Mouse (Mus musculus) MEL (cell line): ENCODE results near the gene Igfbp3. TPM values are rescaled to one million over a fixed set of nuclear protein-coding genes. Genes with fewer than 3 reads are reported as not detected.

Experiments used
- DNase-seq: peaks from one replicate; pipeline ENCODE4 v3.0.0; 2011; ENCODE audit warnings: low read depth, low spot score
- H3K27ac ChIP-seq: 2 replicates; pipeline ENCODE4 v1.5.1; 2012; ENCODE audit warnings: low read depth, mild to moderate bottlenecking, control low read depth, low read length, moderate library complexity; ENCODE audit not compliant: control insufficient read depth
- H3K27me3 ChIP-seq, 2 experiments: fragments of 150-350 bp in 1 of 2; sonication (generic) in 1 of 2; 2 replicates each; pipeline ENCODE4 v1.6.1; 2012; ENCODE audit warnings: low read length in 2 of 2, mild to moderate bottlenecking in 2 of 2, improper control_type of control experiment in 1 of 2, moderate library complexity in 1 of 2; ENCODE audit not compliant: insufficient read depth in 2 of 2, control insufficient read depth in 1 of 2
- H3K36me3 ChIP-seq, 2 experiments: 2 replicates each; pipeline ENCODE4 v1.6.1; 2012 to 2014; ENCODE audit warnings: low read length in 2 of 2, improper control_type of control experiment in 1 of 2, inconsistent platforms in 1 of 2, mild to moderate bottlenecking in 1 of 2; ENCODE audit not compliant: insufficient read depth in 2 of 2, control insufficient read depth in 1 of 2
- H3K4me1 ChIP-seq, 2 experiments: fragments of 150-350 bp in 1 of 2; sonication (generic) in 1 of 2; 2 replicates each; pipeline ENCODE4 v1.6.1; 2012; ENCODE audit warnings: low read length in 2 of 2, improper control_type of control experiment in 1 of 2, mild to moderate bottlenecking in 1 of 2; ENCODE audit not compliant: insufficient read depth in 2 of 2, control insufficient read depth in 1 of 2
- H3K4me3 ChIP-seq, 2 experiments: fragments of 150-350 bp in 1 of 2; sonication (generic) in 1 of 2; 2 replicates each; pipeline ENCODE4 v1.5.1; 2012; ENCODE audit warnings: low read depth in 2 of 2, low read length in 2 of 2, mild to moderate bottlenecking in 2 of 2, moderate library complexity in 2 of 2, control low read depth in 1 of 2, improper control_type of control experiment in 1 of 2; ENCODE audit not compliant: control insufficient read depth in 1 of 2, insufficient read depth in 1 of 2
- H3K79me2 ChIP-seq: 2 replicates; pipeline ENCODE4 v1.6.1; 2012; ENCODE audit warnings: mild to moderate bottlenecking, low read length, moderate library complexity; ENCODE audit not compliant: control insufficient read depth, poor library complexity, insufficient read depth
- H3K9ac ChIP-seq: 2 replicates; pipeline ENCODE4 v1.6.1; 2012; ENCODE audit warnings: low read depth, mild to moderate bottlenecking, control low read depth, low read length, moderate library complexity; ENCODE audit not compliant: control insufficient read depth, poor library complexity, severe bottlenecking
- H3K9me3 ChIP-seq: fragments of 150-350 bp; sonication (generic); replicated peaks from 2 replicates; pipeline ENCODE4 v1.6.1; 2012; ENCODE audit warnings: mild to moderate bottlenecking, low read length, improper control_type of control experiment, moderate library complexity; ENCODE audit not compliant: insufficient read depth
- BHLHE40 ChIP-seq: IDR thresholded peaks from 2 replicates; pipeline ENCODE4 v1.6.1; 2012; ENCODE audit warnings: low read depth, mild to moderate bottlenecking, inconsistent platforms, low read length, improper control_type of control experiment, borderline replicate concordance
- CHD1 ChIP-seq: IDR thresholded peaks from 2 replicates; pipeline ENCODE4 v1.6.1; 2012; ENCODE audit warnings: low read depth, mild to moderate bottlenecking, inconsistent platforms, low read length, improper control_type of control experiment
- CHD2 ChIP-seq: IDR thresholded peaks from 2 replicates; pipeline ENCODE4 v1.6.1; 2011; ENCODE audit warnings: low read length, improper control_type of control experiment
- CTCF ChIP-seq, 3 experiments: IDR thresholded peaks in 2 of 3; conservative IDR thresholded peaks in 1 of 3; 2 replicates each; pipeline ENCODE4 v1.5.1; 2011 to 2012; ENCODE audit warnings: low read length in 3 of 3, low read depth in 2 of 3, mild to moderate bottlenecking in 2 of 3, improper control_type of control experiment in 1 of 3, inconsistent platforms in 1 of 3, mixed read lengths in 1 of 3, moderate library complexity in 1 of 3; ENCODE audit not compliant: control insufficient read depth in 1 of 3, insufficient read depth in 1 of 3, poor library complexity in 1 of 3, severe bottlenecking in 1 of 3
- E2F4 ChIP-seq: IDR thresholded peaks from 2 replicates; pipeline ENCODE4 v1.6.1; 2011; ENCODE audit warnings: low read depth, low read length, improper control_type of control experiment, borderline replicate concordance
- ELF1 ChIP-seq: IDR thresholded peaks from 2 replicates; pipeline ENCODE4 v1.6.1; 2014; ENCODE audit warnings: low read depth, mild to moderate bottlenecking, inconsistent platforms, low read length, improper control_type of control experiment, moderate library complexity
- EP300 ChIP-seq, 2 experiments: IDR thresholded peaks; 2 replicates each; pipeline ENCODE4 v1.6.1; 2011; ENCODE audit warnings: improper control_type of control experiment in 2 of 2, low read length in 2 of 2, low read depth in 1 of 2, mild to moderate bottlenecking in 1 of 2
- ETS1 ChIP-seq: IDR thresholded peaks from 2 replicates; pipeline ENCODE4 v1.6.1; 2012; ENCODE audit warnings: low read depth, mild to moderate bottlenecking, inconsistent platforms, low read length, improper control_type of control experiment, moderate library complexity
- GABPA ChIP-seq: IDR thresholded peaks from 2 replicates; pipeline ENCODE4 v1.6.1; 2012; ENCODE audit warnings: low read depth, mild to moderate bottlenecking, inconsistent platforms, low read length, improper control_type of control experiment, moderate library complexity
- GATA1 ChIP-seq: IDR thresholded peaks from 2 replicates; pipeline ENCODE4 v1.6.1; 2011; ENCODE audit warnings: low read depth, low read length, improper control_type of control experiment
- HCFC1 ChIP-seq: IDR thresholded peaks from 2 replicates; pipeline ENCODE4 v1.6.1; 2012; ENCODE audit warnings: low read depth, mild to moderate bottlenecking, inconsistent platforms, low read length, improper control_type of control experiment, moderate library complexity
- KAT2A ChIP-seq: conservative IDR thresholded peaks from 2 replicates; pipeline ENCODE4 v1.6.1; 2012; ENCODE audit warnings: low read depth, low read length, improper control_type of control experiment, inconsistent platforms
- MAFK ChIP-seq: IDR thresholded peaks from 2 replicates; pipeline ENCODE4 v1.6.1; 2011; ENCODE audit warnings: low read depth, mild to moderate bottlenecking, low read length, improper control_type of control experiment, borderline replicate concordance
- MXI1 ChIP-seq: IDR thresholded peaks from 2 replicates; pipeline ENCODE4 v1.6.1; 2011; ENCODE audit warnings: mild to moderate bottlenecking, low read depth, low read length, improper control_type of control experiment
- MYB ChIP-seq: IDR thresholded peaks from 2 replicates; pipeline ENCODE4 v1.6.1; 2011; ENCODE audit warnings: mild to moderate bottlenecking, low read depth, low read length, improper control_type of control experiment
- NRF1 ChIP-seq: IDR thresholded peaks from 2 replicates; pipeline ENCODE4 v1.6.1; 2014; ENCODE audit warnings: low read depth, mild to moderate bottlenecking, inconsistent platforms, low read length, improper control_type of control experiment, moderate library complexity; ENCODE audit not compliant: poor library complexity, insufficient read depth, severe bottlenecking
- RAD21 ChIP-seq: IDR thresholded peaks from 2 replicates; pipeline ENCODE4 v1.6.1; 2011; ENCODE audit warnings: mild to moderate bottlenecking, low read depth, low read length, improper control_type of control experiment
- SIN3A ChIP-seq: IDR thresholded peaks from 2 replicates; pipeline ENCODE4 v1.6.1; 2012; ENCODE audit warnings: low read length, improper control_type of control experiment, inconsistent platforms
- SMC3 ChIP-seq: IDR thresholded peaks from 2 replicates; pipeline ENCODE4 v1.6.1; 2011; ENCODE audit warnings: low read depth, low read length, improper control_type of control experiment
- TAL1 ChIP-seq: IDR thresholded peaks from 2 replicates; pipeline ENCODE4 v1.6.1; 2012; ENCODE audit warnings: mild to moderate bottlenecking, inconsistent platforms, low read length, moderate library complexity, mixed read lengths
- TBP ChIP-seq: IDR thresholded peaks from 2 replicates; pipeline ENCODE4 v1.8.0; 2011; ENCODE audit warnings: low read depth, low read length, improper control_type of control experiment
- TCF12 ChIP-seq: IDR thresholded peaks from 2 replicates; pipeline ENCODE4 v1.6.1; 2014; ENCODE audit warnings: low read depth, mild to moderate bottlenecking, inconsistent platforms, low read length, improper control_type of control experiment, moderate library complexity
- USF1 ChIP-seq: IDR thresholded peaks from 2 replicates; pipeline ENCODE4 v1.6.1; 2014; ENCODE audit warnings: low read depth, mild to moderate bottlenecking, inconsistent platforms, low read length, improper control_type of control experiment, moderate library complexity
- USF2 ChIP-seq, 2 experiments: IDR thresholded peaks; 2 replicates each; pipeline ENCODE4 v1.6.1; 2011 to 2012; ENCODE audit warnings: improper control_type of control experiment in 2 of 2, low read length in 2 of 2, borderline replicate concordance in 1 of 2, inconsistent platforms in 1 of 2, low read depth in 1 of 2, mild to moderate bottlenecking in 1 of 2; ENCODE audit not compliant: insufficient read depth in 1 of 2
- ZKSCAN1 ChIP-seq: IDR thresholded peaks from 2 replicates; pipeline ENCODE4 v1.6.1; 2012; ENCODE audit warnings: low read depth, mild to moderate bottlenecking, inconsistent platforms, low read length, improper control_type of control experiment, moderate library complexity
- polyA plus RNA-seq, 2 experiments: library from polyadenylated mRNA; stranded (reverse) in 1 of 2; unstranded in 1 of 2; fragments of >175 nt in 1 of 2; fragments of >200 nt in 1 of 2; gene quantifications; 2 replicates each; pipeline versions ENCODE4 v1.2.1 to v1.2.4; 2012; ENCODE audit warnings: low replicate concordance in 2 of 2, low read depth in 1 of 2; ENCODE audit not compliant: insufficient read length in 2 of 2, insufficient read depth in 1 of 2, missing spikeins in 1 of 2
- total RNA-seq: library from RNA; depleted of rRNA; stranded (reverse); fragments of 300-350 nt; gene quantifications from 2 replicates; pipeline ENCODE4 v1.2.3, GENCODE M21; 2012

Gene Igfbp3
- total and polyA plus RNA-seq, 3 experiments, result not detected

DNA sequence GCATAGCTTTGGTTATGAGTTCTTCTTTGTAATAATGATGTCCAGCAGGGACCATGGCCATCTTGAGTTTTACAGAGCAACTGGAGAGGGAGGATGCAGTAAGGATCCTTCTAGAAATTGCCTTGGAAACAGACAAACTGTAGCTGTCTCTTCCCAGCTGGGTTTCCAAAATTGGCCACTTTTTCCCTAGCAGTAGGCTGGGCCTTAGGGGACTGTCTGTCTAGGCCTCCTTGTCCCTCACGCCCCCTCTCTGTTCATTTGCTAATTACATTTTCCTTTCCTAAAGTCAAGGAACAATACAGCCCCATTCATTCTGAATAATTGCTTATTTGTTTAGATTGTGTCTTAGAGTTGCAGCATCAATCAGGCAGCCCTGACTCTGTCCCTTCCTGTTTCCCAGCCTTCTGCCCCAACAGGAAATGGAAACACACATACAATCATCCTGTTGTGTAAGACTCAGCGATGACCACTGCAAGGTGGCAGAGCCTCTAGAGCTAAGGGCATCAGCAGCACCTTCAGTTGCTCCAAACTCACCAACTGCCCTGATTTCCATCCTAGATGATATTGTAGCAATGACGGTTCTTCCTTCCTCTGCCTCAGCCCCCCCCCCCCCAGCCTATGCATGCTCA, 21.4 kb upstream of the Igfbp3 start:
- no peak for TF ChIP-seq ELF1
- TF ChIP-seq TAL1, result no peak
- no peak for TF ChIP-seq MAFK
- no peak for TF ChIP-seq EP300 (IDR thresholded peaks at IDR 0.05; ENCODE audit: low read depth in 1 of 2, low read length in 2 of 2)
- no peak for TF ChIP-seq E2F4
- TF ChIP-seq NRF1, result no peak
- TF ChIP-seq KAT2A, result no peak
- TF ChIP-seq MYB, result no peak
- no peak for TF ChIP-seq RAD21
- TF ChIP-seq CTCF (IDR thresholded peaks at IDR 0.05 in 2 of 3, conservative IDR thresholded peaks at IDR 0.05 in 1 of 3; ENCODE audit: control insufficient read depth in 1 of 3, insufficient read depth in 1 of 3, low read depth in 2 of 3, low read length in 3 of 3, poor library complexity in 1 of 3, severe bottlenecking in 1 of 3), result no peak
- no peak for TF ChIP-seq GABPA
- TF ChIP-seq SIN3A, result no peak
- no peak for TF ChIP-seq SMC3
- TF ChIP-seq GATA1, result no peak
- TF ChIP-seq USF2 (IDR thresholded peaks at IDR 0.05; ENCODE audit: borderline replicate concordance in 1 of 2, insufficient read depth in 1 of 2, low read depth in 1 of 2, low read length in 2 of 2), result no peak
- Histone ChIP-seq H3K27ac (no peak overlapping the region), H3K36me3 (no peaks in the 10 kb centered on the region), H3K79me2 (no peaks in the 10 kb centered on the region), H3K9me3 (no peaks in the 10 kb centered on the region), H3K9ac (no peak overlapping the region), H3K4me1 (no peaks in the 10 kb centered on the region), H3K27me3 (no peaks in the 10 kb centered on the region), H3K4me3 (no peak overlapping the region)
- DNase-seq, result no peak

DNA sequence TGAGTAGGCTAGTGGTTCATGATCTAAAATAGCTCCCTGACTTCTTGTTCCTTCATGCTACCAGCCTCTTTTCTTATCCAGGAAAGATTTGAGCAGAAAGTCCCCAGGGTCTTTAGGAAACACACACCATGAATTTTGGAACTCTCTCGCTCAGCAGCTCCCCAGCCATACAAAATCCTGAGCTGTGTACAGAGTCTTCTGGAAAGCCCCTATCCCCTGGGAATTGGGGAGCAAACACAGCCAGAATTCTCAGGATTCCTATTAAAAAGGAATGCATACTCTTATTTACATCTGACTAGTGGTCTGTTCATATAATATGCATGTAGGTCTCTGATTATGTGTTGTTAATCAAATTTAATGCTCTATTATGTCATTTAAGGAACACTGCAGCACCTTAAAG, 20.7 kb upstream of the Igfbp3 start:
- no peak overlapping the region for H3K4me3 ChIP-seq

More for the DNA sequence above, 20.7 kb upstream of the Igfbp3 start:
- no peaks in the 10 kb centered on the region for H3K36me3 ChIP-seq
- TF ChIP-seq CHD1 (no peak), MYB (no peak), SIN3A (no peak), ZKSCAN1 (no peak), USF1 (no peak), TCF12 (no peak), TAL1 (no peak), EP300 (IDR thresholded peaks at IDR 0.05; ENCODE audit: low read depth in 1 of 2, low read length in 2 of 2) (no peak), CHD2 (no peak), TBP (no peak), MXI1 (no peak), SMC3 (no peak), HCFC1 (no peak), ETS1 (no peak), MAFK (no peak), BHLHE40 (no peak), RAD21 (no peak), NRF1 (no peak), USF2 (IDR thresholded peaks at IDR 0.05; ENCODE audit: borderline replicate concordance in 1 of 2, insufficient read depth in 1 of 2, low read depth in 1 of 2, low read length in 2 of 2) (no peak)
- TF ChIP-seq, all 39 proteins: peak for 0
- no peak overlapping the region for H3K27ac ChIP-seq
- no peaks in the 10 kb centered on the region for H3K9me3 ChIP-seq
- H3K4me1 ChIP-seq, result no peaks in the 10 kb centered on the region
- no peak for DNase-seq
- no peaks in the 10 kb centered on the region for H3K79me2 ChIP-seq
- H3K9ac ChIP-seq, result no peak overlapping the region
- H3K27me3 ChIP-seq, result no peaks in the 10 kb centered on the region
